Mouse (Mus musculus) layer of hippocampus, adult 6 months (tissue): ENCODE data around the gene Tmc8. TPM values are rescaled to one million over a fixed set of nuclear protein-coding genes. Genes with fewer than 3 reads are reported as not detected.

Source experiments
- long read RNA-seq, 2 experiments: library from polyadenylated mRNA; unstranded; transcript quantifications; one replicate each; pipeline ENCODE4 v2.0.0; 2019 to 2020
- polyA plus RNA-seq: library from polyadenylated mRNA; unstranded; fragments of <200 nt; fragmentation: Nextera tagmentation; gene quantifications from 2 replicates; pipeline ENCODE4 v1.2.3, GENCODE M21; 2021

The Tmc8 gene
- 0.23 and 0.38 TPM in 2 replicates for polyA plus RNA-seq
- long read RNA-seq, experiment 1, result 0 reads
- long read RNA-seq, experiment 2, result 0 reads

GRCm38 (mm10) chr11:117781993-117782704, at the start of gene Tmc8, which contains the start of gene Tmc6:
Gene Tmc8 (plus strand): TSS chr11:117782076.
Gene Tmc6 (minus strand): TSS chr11:117782198.

GRCm38 (mm10) chr11:117797511-117798159, 15.8 kb downstream of the Tmc8 start, which contains the start of gene 6030468B19Rik:
Gene 6030468B19Rik (plus strand): TSS chr11:117797660.

GRCm38 (mm10) chr11:117809407-117810311, 27.8 kb downstream of the Tmc8 start, which contains the start of the genes Gm20708 and Syngr2:
Gene Gm20708 (plus strand): TSS chr11:117809668.
Gene Syngr2 (plus strand): TSS chr11:117809668.

GRCm38 (mm10) chr11:117825333-117826101, 43.6 kb downstream of the Tmc8 start, which contains the start of the genes Afmid and Tk1:
Gene Afmid (plus strand): TSS chr11:117825924.
Gene Tk1 (minus strand): TSS chr11:117826092.

Other genes starting within 250 kb of the Tmc8 start
- gene Tnrc6c, start 127.8 kb upstream of the Tmc8 start, polyA plus RNA-seq, result 3.2 and 5.1 TPM in 2 replicates
- 5.7 and 6.9 TPM in 2 replicates for gene Tmc6, start 122 bp downstream of the Tmc8 start, polyA plus RNA-seq
- gene 6030468B19Rik, start 15.6 kb downstream of the Tmc8 start, polyA plus RNA-seq, result not detected in 2 replicates
- 0.23 and 0.29 TPM in 2 replicates for gene Gm20708, start 27.6 kb downstream of the Tmc8 start, polyA plus RNA-seq
- gene Syngr2, start 27.6 kb downstream of the Tmc8 start, polyA plus RNA-seq, result 14.5 and 15.3 TPM in 2 replicates
- 3.0 and 4.3 TPM in 2 replicates for gene Afmid, start 43.8 kb downstream of the Tmc8 start, polyA plus RNA-seq
- gene Tk1, start 44.0 kb downstream of the Tmc8 start, polyA plus RNA-seq, result 0.36 and 0.68 TPM in 2 replicates
- gene Birc5, start 67.2 kb downstream of the Tmc8 start, polyA plus RNA-seq, result 1.4 and 1.8 TPM in 2 replicates
- not detected in 2 replicates for gene Tmem235, start 78.7 kb downstream of the Tmc8 start, polyA plus RNA-seq
- 2.9 and 4.0 TPM in 2 replicates for gene Tha1, start 91.4 kb downstream of the Tmc8 start, polyA plus RNA-seq
- gene Socs3, start 188.0 kb downstream of the Tmc8 start, polyA plus RNA-seq, result 1.5 and 1.7 TPM in 2 replicates
- gene Pgs1, start 204.2 kb downstream of the Tmc8 start, polyA plus RNA-seq, result 78.4 and 87.1 TPM in 2 replicates